In genomic region chr1:146719556-146719955, GRCm38 (mm10) we compare ENCODE assay signal across 28 mouse cellular contexts.
DNase-seq lines count a peak whose midpoint lies in the region; ATAC-seq and TF ChIP-seq lines count a peak whose summit lies in the region.
"Had no signal": no experiment of that assay in that cellular context is flagged by ENCODE, and none has a peak within 500 bp of the region (broad histone marks: within the 10 kb centered on the region; RNA-seq: fewer than 3 reads in every experiment).

No protein-coding gene starts in this region.

- no peaks in the 10 kb centered on the region for H3K27me3 ChIP-seq in embryonic facial prominence, embryonic 10.5 days (replicated peaks; ENCODE audit: low read depth, poor library complexity, severe bottlenecking)
- no peaks in the 10 kb centered on the region for H3K27me3 ChIP-seq in intestine, postnatal 0 days (replicated peaks; ENCODE audit: control insufficient read depth, insufficient read depth, low read length)
- H3K27me3 ChIP-seq: embryonic facial prominence, embryonic 12.5 days; embryonic facial prominence, embryonic 15.5 days; heart, embryonic 13.5 days had no signal

- no peaks in the 10 kb centered on the region for H3K4me1 ChIP-seq in embryonic facial prominence, embryonic 10.5 days
- no peaks in the 10 kb centered on the region for H3K4me1 ChIP-seq in intestine, postnatal 0 days (replicated peaks; ENCODE audit: control insufficient read depth, insufficient read depth, low read length)
- H3K4me1 ChIP-seq: embryonic facial prominence, embryonic 12.5 days; embryonic facial prominence, embryonic 15.5 days; heart, embryonic 10.5 days; heart, embryonic 13.5 days had no signal

- H3K4me3 ChIP-seq in embryonic facial prominence, embryonic 10.5 days = no peak overlapping the region
- H3K4me3 ChIP-seq in intestine, postnatal 0 days (ENCODE audit: low read depth, low read length) = no peak overlapping the region
- H3K4me3 ChIP-seq: embryonic facial prominence, embryonic 12.5 days; embryonic facial prominence, embryonic 15.5 days; heart, adult 2 months; heart, embryonic 10.5 days; heart, embryonic 13.5 days had no signal

- no peak overlapping the region for H3K4me2 ChIP-seq in intestine, postnatal 0 days (replicated peaks; ENCODE audit: low read depth)
- H3K4me2 ChIP-seq: embryonic facial prominence, embryonic 12.5 days; embryonic facial prominence, embryonic 15.5 days; heart, embryonic 13.5 days; hindbrain, embryonic 14.5 days had no signal

- H3K36me3 ChIP-seq in embryonic facial prominence, embryonic 10.5 days (replicated peaks) = no peaks in the 10 kb centered on the region
- H3K36me3 ChIP-seq in intestine, postnatal 0 days (ENCODE audit: control insufficient read depth, insufficient read depth) = no peaks in the 10 kb centered on the region
- H3K36me3 ChIP-seq: embryonic facial prominence, embryonic 12.5 days; embryonic facial prominence, embryonic 15.5 days; heart, embryonic 10.5 days; heart, embryonic 13.5 days had no signal

- 74% methylated on average over 3 of the region's 3 CpGs for WGBS in embryonic facial prominence, embryonic 10.5 days
- WGBS in intestine, postnatal 0 days = 69% methylated on average over 3 of the region's 3 CpGs

- DNase-seq in 3T3-L1 (ENCODE audit: low read depth, low spot score) (peak; percentile 71), 416B (ENCODE audit: low read depth) (peak; percentile 3), adipocyte (ENCODE audit: low spot score) (peak; percentile 8)
- DNase-seq in telencephalon, adult 2 months (ENCODE audit: low read depth, low spot score) = peak; percentile 26
- DNase-seq in embryonic facial prominence, embryonic 10.5 days (ENCODE audit: low spot score) = no peak
- DNase-seq: adrenal gland, postnatal 10 days; adrenal gland, postnatal 36 days; cerebellum, adult 18-20 months; cerebellum, adult 9-10 months; cerebellum, postnatal 14 days; forebrain, postnatal 0 days; gastrocnemius, postnatal 10 days; gastrocnemius, postnatal 36 days; heart, adult 2 months; heart, postnatal 14 days; heart, postnatal 4 days had no signal

- no peaks in the 10 kb centered on the region for H3K9me3 ChIP-seq in embryonic facial prominence, embryonic 10.5 days
- no peaks in the 10 kb centered on the region for H3K9me3 ChIP-seq in intestine, postnatal 0 days (ENCODE audit: control insufficient read depth)
- H3K9me3 ChIP-seq: embryonic facial prominence, embryonic 12.5 days; embryonic facial prominence, embryonic 15.5 days; heart, embryonic 10.5 days; heart, embryonic 13.5 days had no signal

- no peak overlapping the region for H3K27ac ChIP-seq in embryonic facial prominence, embryonic 10.5 days (replicated peaks)
- no peak overlapping the region for H3K27ac ChIP-seq in intestine, postnatal 0 days (ENCODE audit: low read depth, low read length)
- H3K27ac ChIP-seq: embryonic facial prominence, embryonic 12.5 days; embryonic facial prominence, embryonic 15.5 days; heart, adult 2 months; heart, embryonic 10.5 days; heart, embryonic 13.5 days; hindbrain, embryonic 14.5 days; hindbrain, postnatal 0 days had no signal

- no peak overlapping the region for H3K9ac ChIP-seq in intestine, postnatal 0 days (ENCODE audit: low read depth, low read length)
- H3K9ac ChIP-seq: embryonic facial prominence, embryonic 12.5 days; embryonic facial prominence, embryonic 15.5 days; forebrain, postnatal 0 days; heart, embryonic 13.5 days; hindbrain, embryonic 14.5 days had no signal

- TF ChIP-seq CTCF in intestine, postnatal 0 days (IDR thresholded peaks at IDR 0.05; ENCODE audit: low read depth) = no peak

- ATAC-seq in intestine, postnatal 0 days = no peak
- ATAC-seq: activated CD4-positive, CD25-positive, alpha-beta regulatory T cell, adult 4 months; CD4-positive, CD25-positive, alpha-beta regulatory T cell, adult 4 months; forebrain, embryonic 14.5 days; forebrain, postnatal 0 days; hindbrain, postnatal 0 days; inflammation-experienced regulatory T-cells, adult 6 months; intestine, embryonic 16.5 days had no signal
